ENCODE assay signal across 7 mouse cellular contexts in the genomic region with DNA sequence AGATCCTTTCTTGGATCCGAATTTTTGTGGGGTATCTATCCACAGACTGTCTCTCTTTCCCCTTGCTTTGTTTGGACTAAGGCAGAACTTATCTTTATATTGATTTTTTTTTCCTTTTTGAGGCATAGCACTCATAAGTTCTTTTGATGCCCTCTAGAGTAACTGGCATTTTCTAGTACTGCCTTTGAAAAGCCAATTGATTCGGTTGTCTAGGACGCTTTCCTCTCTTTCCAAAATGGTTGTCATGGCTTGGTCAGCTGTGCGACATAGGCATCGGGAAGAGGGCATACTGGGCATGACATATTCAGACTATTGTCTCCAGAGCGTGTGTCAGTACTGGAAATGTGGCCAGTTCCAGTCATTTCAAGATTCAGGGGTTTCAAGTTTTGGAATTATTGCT. TPM values are rescaled to one million over a fixed set of nuclear protein-coding genes. Genes with fewer than 3 reads are reported as not detected.
DNase-seq lines count a peak whose midpoint lies in the region; ATAC-seq and TF ChIP-seq lines count a peak whose summit lies in the region.

No protein-coding gene starts in this region.

- H3K4me1 ChIP-seq in lung, adult 2 months (ENCODE audit: control insufficient read depth, insufficient read depth, low read length), result peaks cover 2% of the 10 kb centered on the region
- H3K4me1 ChIP-seq in hindbrain, embryonic 15.5 days (replicated peaks), result peaks cover 34% of the 10 kb centered on the region

- WGBS in lung, adult 2 months, result 1% methylated on average over 6 of the region's 6 CpGs
- under 1% methylated on average over 6 of the region's 6 CpGs for WGBS in hindbrain, embryonic 15.5 days

- peak overlapping the region; percentile 91 for H3K4me3 ChIP-seq in lung, adult 2 months (replicated peaks; ENCODE audit: extremely low read depth, low read depth, low read length)
- peak overlapping the region; percentile 66 for H3K4me3 ChIP-seq in hindbrain, embryonic 15.5 days

- H3K27me3 ChIP-seq in hindbrain, embryonic 15.5 days, result no peaks in the 10 kb centered on the region

- peak overlapping the region; percentile 67 for H3K4me2 ChIP-seq in hindbrain, embryonic 15.5 days

- no peak for ATAC-seq in hindbrain, embryonic 15.5 days (ENCODE audit: low FRiP score, low read depth)

- H3K9ac ChIP-seq in hindbrain, embryonic 15.5 days, result peak overlapping the region; percentile 85

- TF ChIP-seq POLR2A in lung, adult 2 months (IDR thresholded peaks at IDR 0.05; ENCODE audit: borderline replicate concordance, extremely low read depth, low read depth, low read length), result no peak

- H3K27ac ChIP-seq in hindbrain, embryonic 15.5 days (replicated peaks), result peak overlapping the region; percentile 100

- peaks cover 31% of the 10 kb centered on the region for H3K36me3 ChIP-seq in hindbrain, embryonic 15.5 days

- no peak for TF ChIP-seq CTCF in lung, adult 2 months (IDR thresholded peaks at IDR 0.05; ENCODE audit: insufficient read depth, low read length)

- H3K9me3 ChIP-seq in hindbrain, embryonic 15.5 days, result no peaks in the 10 kb centered on the region

- DNase-seq in lung, adult 2 months, result no peak
- DNase-seq in lung, postnatal 4 days, result no peak
- DNase-seq in embryo, embryonic 10 days (ENCODE audit: low spot score), result peak; percentile 74
- DNase-seq in naive thymus-derived CD4-positive, alpha-beta T cell, adult 2 months (ENCODE audit: low read depth), result peak; percentile 33
- no peak for DNase-seq in layer of hippocampus, adult 18-20 months (ENCODE audit: low spot score in 2 of 2)
- DNase-seq in spleen, postnatal 36 days (ENCODE audit: low spot score in 2 of 2), result no peak

RNA-seq across cellular contexts. Expression of a gene that starts 0.6 kb away (rescaled TPM):
- 1.9 and 2.9 TPM in 2 replicates for polyA plus RNA-seq in lung, adult 2 months (2012; rRNA removed)
- polyA plus RNA-seq in hindbrain, embryonic 15.5 days (2015; fragmentation: Nextera tagmentation; extraction: Ambion mirVana), result 14.0 and 16.1 TPM in 2 replicates
- total RNA-seq in layer of hippocampus, adult 18-20 months (2021), result 10 to 100 TPM; 10.3 to 10.7 TPM

RNA-seq across cellular contexts. Expression of a gene that starts 0.7 kb away (rescaled TPM):
- 539 and 718 TPM in 2 replicates for polyA plus RNA-seq in lung, adult 2 months (2012; rRNA removed)
- polyA plus RNA-seq in hindbrain, embryonic 15.5 days (2015; fragmentation: Nextera tagmentation; extraction: Ambion mirVana), result 340 and 351 TPM in 2 replicates
- total RNA-seq in layer of hippocampus, adult 18-20 months (2021), result 100 to 1,000 TPM; 768 to 775 TPM

RNA-seq across cellular contexts. Expression of a gene that starts 10.3 kb away (rescaled TPM):
- polyA plus RNA-seq in lung, adult 2 months (2012; rRNA removed), result 4.8 and 6.3 TPM in 2 replicates
- polyA plus RNA-seq in hindbrain, embryonic 15.5 days (2015; fragmentation: Nextera tagmentation; extraction: Ambion mirVana), result 8.4 and 8.8 TPM in 2 replicates
- total RNA-seq in layer of hippocampus, adult 18-20 months (2021), result 1 to 10 TPM; 4.0 to 4.9 TPM

RNA-seq across cellular contexts. Expression of a gene that starts 38.6 kb away (rescaled TPM):
- polyA plus RNA-seq in lung, adult 2 months (2012; rRNA removed), result 1.0 and 3.0 TPM in 2 replicates
- 0.70 and 1.5 TPM in 2 replicates for polyA plus RNA-seq in hindbrain, embryonic 15.5 days (2015; fragmentation: Nextera tagmentation; extraction: Ambion mirVana)
- total RNA-seq in layer of hippocampus, adult 18-20 months (2021), result under 1 TPM in 1 of 2 experiments, not detected in 1; 0.20 TPM

RNA-seq across cellular contexts. Expression of a gene that starts 39.2 kb away (rescaled TPM):
- 225 and 283 TPM in 2 replicates for polyA plus RNA-seq in lung, adult 2 months (2012; rRNA removed)
- polyA plus RNA-seq in hindbrain, embryonic 15.5 days (2015; fragmentation: Nextera tagmentation; extraction: Ambion mirVana), result 16.3 and 17.6 TPM in 2 replicates
- 10 to 100 TPM; 14.3 to 15.8 TPM for total RNA-seq in layer of hippocampus, adult 18-20 months (2021)

Comparison
In these comparisons a context has a peak if more than half of its experiments do, and no peak if none do; other contexts are left out.
1. DNase-seq: peak in embryo, embryonic 10 days (single experiment) and naive thymus-derived CD4-positive, alpha-beta T cell, adult 2 months (single experiment); none in lung, adult 2 months (single experiment), lung, postnatal 4 days (0 of 2), layer of hippocampus, adult 18-20 months (0 of 2) and spleen, postnatal 36 days (0 of 2).